Mouse (Mus musculus): ENCODE measurements around the gene Ssxb1. TPM values are rescaled to one million over a fixed set of nuclear protein-coding genes. Genes with fewer than 3 reads are reported as not detected.

Gene Ssxb1
- polyA plus RNA-seq (2014; fragmentation: Illumina TruSeq; extraction: RNeasy Lipid Tissue Mini Kit (QIAGEN cat#74804); ENCODE audit: insufficient read depth, low read depth, low replicate concordance), result not detected

GRCm38 (mm10) chrX:8413005-8413404 is at the start of gene Ssxb1:
Ssxb1 (plus strand) TSS chrX:8413305.

GRCm38 (mm10) chrX:8366678-8367077 is 46.4 kb upstream of the Ssxb1 start, which contains the start of gene Ssxb9:
Ssxb9 (plus strand) TSS chrX:8366978.

GRCm38 (mm10) chrX:8461626-8462025 is 48.5 kb downstream of the Ssxb1 start, which contains the start of gene Ssxb2:
Ssxb2 (minus strand) TSS chrX:8461726.

Other genes with a start within 250 kb of the Ssxb1 start
- gene Tbc1d25, start 237.1 kb upstream of the Ssxb1 start, polyA plus RNA-seq (2014; fragmentation: Illumina TruSeq; extraction: RNeasy Lipid Tissue Mini Kit (QIAGEN cat#74804); ENCODE audit: insufficient read depth, low read depth, low replicate concordance), result 3.7 TPM
- gene Ebp, start 219.8 kb upstream of the Ssxb1 start, polyA plus RNA-seq (2014; fragmentation: Illumina TruSeq; extraction: RNeasy Lipid Tissue Mini Kit (QIAGEN cat#74804); ENCODE audit: insufficient read depth, low read depth, low replicate concordance), result 41.6 TPM
- 14.2 TPM for gene Porcn, start 206.8 kb upstream of the Ssxb1 start, polyA plus RNA-seq (2014; fragmentation: Illumina TruSeq; extraction: RNeasy Lipid Tissue Mini Kit (QIAGEN cat#74804); ENCODE audit: insufficient read depth, low read depth, low replicate concordance)
- 14.5 TPM for gene Ftsj1, start 160.9 kb upstream of the Ssxb1 start, polyA plus RNA-seq (2014; fragmentation: Illumina TruSeq; extraction: RNeasy Lipid Tissue Mini Kit (QIAGEN cat#74804); ENCODE audit: insufficient read depth, low read depth, low replicate concordance)
- 23.9 TPM for gene Slc38a5, start 142.2 kb upstream of the Ssxb1 start, polyA plus RNA-seq (2014; fragmentation: Illumina TruSeq; extraction: RNeasy Lipid Tissue Mini Kit (QIAGEN cat#74804); ENCODE audit: insufficient read depth, low read depth, low replicate concordance)
- gene Ssxb10, start 85.9 kb upstream of the Ssxb1 start, polyA plus RNA-seq (2014; fragmentation: Illumina TruSeq; extraction: RNeasy Lipid Tissue Mini Kit (QIAGEN cat#74804); ENCODE audit: insufficient read depth, low read depth, low replicate concordance), result not detected
- not detected for gene Ssxb9, start 46.3 kb upstream of the Ssxb1 start, polyA plus RNA-seq (2014; fragmentation: Illumina TruSeq; extraction: RNeasy Lipid Tissue Mini Kit (QIAGEN cat#74804); ENCODE audit: insufficient read depth, low read depth, low replicate concordance)
- not detected for gene Ssxb2, start 48.4 kb downstream of the Ssxb1 start, polyA plus RNA-seq (2014; fragmentation: Illumina TruSeq; extraction: RNeasy Lipid Tissue Mini Kit (QIAGEN cat#74804); ENCODE audit: insufficient read depth, low read depth, low replicate concordance)
- gene Gm14459, start 111.6 kb downstream of the Ssxb1 start, polyA plus RNA-seq (2014; fragmentation: Illumina TruSeq; extraction: RNeasy Lipid Tissue Mini Kit (QIAGEN cat#74804); ENCODE audit: insufficient read depth, low read depth, low replicate concordance), result not detected
- gene Ssxb6, start 134.9 kb downstream of the Ssxb1 start, polyA plus RNA-seq (2014; fragmentation: Illumina TruSeq; extraction: RNeasy Lipid Tissue Mini Kit (QIAGEN cat#74804); ENCODE audit: insufficient read depth, low read depth, low replicate concordance), result not detected
- not detected for gene Ssxb3, start 178.5 kb downstream of the Ssxb1 start, polyA plus RNA-seq (2014; fragmentation: Illumina TruSeq; extraction: RNeasy Lipid Tissue Mini Kit (QIAGEN cat#74804); ENCODE audit: insufficient read depth, low read depth, low replicate concordance)